Mouse (Mus musculus) bone marrow macrophage, adult 2 months (primary cell): ENCODE results near the gene Ttc28.

Source experiments
- CTCF ChIP-seq: IDR thresholded peaks from 2 replicates; pipeline ENCODE4 v1.5.1; 2012; ENCODE audit warnings: low read depth, mild to moderate bottlenecking, low read length, moderate library complexity
- POLR2A ChIP-seq: IDR thresholded peaks from 2 replicates; pipeline ENCODE4 v1.6.1; 2012; ENCODE audit warnings: mild to moderate bottlenecking, low read depth, low read length, borderline replicate concordance

DNA sequence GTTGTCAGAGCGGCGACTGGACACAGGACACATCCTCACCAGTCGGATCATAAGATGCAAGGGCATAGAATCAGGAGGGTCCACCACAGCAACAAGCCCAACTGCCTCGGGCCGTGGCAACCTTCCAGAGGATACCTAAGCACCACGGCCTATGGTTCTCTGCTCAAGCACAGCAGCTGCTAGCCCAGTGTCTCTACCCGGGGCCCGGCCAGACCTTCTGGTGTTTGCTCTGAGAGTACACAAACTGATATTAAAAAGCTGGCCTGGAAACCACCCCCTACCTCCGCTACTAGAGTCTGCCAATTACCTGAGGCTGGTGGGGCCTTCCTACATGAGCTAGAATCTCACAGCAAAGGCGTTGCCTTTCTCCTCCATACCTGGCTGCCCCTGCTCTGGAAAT lies 346.9 kb downstream of the Ttc28 start:
- TF ChIP-seq CTCF (no peak), POLR2A (no peak)
